Mouse (Mus musculus) subcutaneous adipose tissue, adult 2 months (tissue): ENCODE measurements around the gene C2cd4d. TPM values are rescaled to one million over a fixed set of nuclear protein-coding genes. Genes with fewer than 3 reads are reported as not detected.

ENCODE experiments used
- polyA plus RNA-seq: library from polyadenylated mRNA; depleted of rRNA; stranded (reverse); fragments of >200 nt; gene quantifications from 2 replicates; pipeline ENCODE4 v1.2.3, GENCODE M21; 2012; ENCODE audit warnings: low replicate concordance; rRNA removed

Gene C2cd4d
- polyA plus RNA-seq = 0.90 TPM in 1 of 2 replicates, not detected in the other

GRCm38 (mm10) chr3:94362138-94362537, at the start of gene C2cd4d:
Gene C2cd4d, plus strand, starts transcription at chr3:94362438.

GRCm38 (mm10) chr3:94341959-94342422, 20.2 kb upstream of the C2cd4d start, which contains the start of gene Them5:
Gene Them5, plus strand, starts transcription at chr3:94342099.

GRCm38 (mm10) chr3:94372641-94373040, 10.4 kb downstream of the C2cd4d start, which contains the start of gene Rorc:
Gene Rorc, plus strand, starts transcription at chr3:94372794.

DNA sequence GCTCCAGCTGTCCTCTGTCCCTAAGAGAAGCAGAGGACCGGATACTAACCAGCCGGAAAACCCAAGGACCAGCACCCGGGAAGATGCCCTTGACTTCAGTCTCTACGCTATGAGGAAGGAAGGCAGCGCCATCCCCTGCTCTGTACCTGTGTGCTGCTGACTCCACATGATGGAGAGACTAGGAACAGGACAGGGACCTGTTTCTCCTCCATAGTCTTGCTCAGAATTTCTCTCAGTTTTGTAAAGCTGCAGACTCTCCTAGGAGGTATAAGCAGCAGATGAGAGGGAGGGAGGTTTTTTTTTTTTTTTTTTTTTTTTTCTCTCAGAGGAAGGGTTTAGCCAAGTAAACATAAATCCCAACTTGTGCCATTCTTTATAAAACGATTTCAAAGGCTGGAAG, 36.0 kb downstream of the C2cd4d start, which contains the start of gene Lingo4:
TSS of gene Lingo4 (plus strand) at position 301 of the 400 bp plus-strand sequence.

GRCm38 (mm10) chr3:94413031-94413679, 50.9 kb downstream of the C2cd4d start, which contains the start of gene Tdrkh:
Gene Tdrkh, plus strand, starts transcription at chr3:94413273.

Other genes with a start within 250 kb of the C2cd4d start
- not detected in 2 replicates for gene Gm10696, start 184.2 kb upstream of the C2cd4d start, polyA plus RNA-seq
- not detected in 2 replicates for gene Gm5286, start 165.7 kb upstream of the C2cd4d start, polyA plus RNA-seq
- not detected in 2 replicates for gene Gm4778, start 98.4 kb upstream of the C2cd4d start, polyA plus RNA-seq
- 1.8 and 2.9 TPM in 2 replicates for gene Them4, start 52.3 kb upstream of the C2cd4d start, polyA plus RNA-seq
- 0.47 and 4.7 TPM in 2 replicates for gene Them5, start 20.3 kb upstream of the C2cd4d start, polyA plus RNA-seq
- gene Rorc, start 10.4 kb downstream of the C2cd4d start, polyA plus RNA-seq = 10.7 and 14.8 TPM in 2 replicates
- gene Lingo4, start 36.1 kb downstream of the C2cd4d start, polyA plus RNA-seq = 0.04 and 0.15 TPM in 2 replicates
- gene Tdrkh, start 50.8 kb downstream of the C2cd4d start, polyA plus RNA-seq = 0.60 and 1.4 TPM in 2 replicates
- 29.8 and 31.2 TPM in 2 replicates for gene Mrpl9, start 80.9 kb downstream of the C2cd4d start, polyA plus RNA-seq
- 0.10 and 0.60 TPM in 2 replicates for gene Oaz3, start 81.5 kb downstream of the C2cd4d start, polyA plus RNA-seq
- gene Celf3, start 115.9 kb downstream of the C2cd4d start, polyA plus RNA-seq = 0.17 and 0.30 TPM in 2 replicates
- gene Riiad1, start 117.9 kb downstream of the C2cd4d start, polyA plus RNA-seq = not detected in 2 replicates
- gene Snx27, start 220.3 kb downstream of the C2cd4d start, polyA plus RNA-seq = 11.9 and 16.2 TPM in 2 replicates